In the genomic region with DNA sequence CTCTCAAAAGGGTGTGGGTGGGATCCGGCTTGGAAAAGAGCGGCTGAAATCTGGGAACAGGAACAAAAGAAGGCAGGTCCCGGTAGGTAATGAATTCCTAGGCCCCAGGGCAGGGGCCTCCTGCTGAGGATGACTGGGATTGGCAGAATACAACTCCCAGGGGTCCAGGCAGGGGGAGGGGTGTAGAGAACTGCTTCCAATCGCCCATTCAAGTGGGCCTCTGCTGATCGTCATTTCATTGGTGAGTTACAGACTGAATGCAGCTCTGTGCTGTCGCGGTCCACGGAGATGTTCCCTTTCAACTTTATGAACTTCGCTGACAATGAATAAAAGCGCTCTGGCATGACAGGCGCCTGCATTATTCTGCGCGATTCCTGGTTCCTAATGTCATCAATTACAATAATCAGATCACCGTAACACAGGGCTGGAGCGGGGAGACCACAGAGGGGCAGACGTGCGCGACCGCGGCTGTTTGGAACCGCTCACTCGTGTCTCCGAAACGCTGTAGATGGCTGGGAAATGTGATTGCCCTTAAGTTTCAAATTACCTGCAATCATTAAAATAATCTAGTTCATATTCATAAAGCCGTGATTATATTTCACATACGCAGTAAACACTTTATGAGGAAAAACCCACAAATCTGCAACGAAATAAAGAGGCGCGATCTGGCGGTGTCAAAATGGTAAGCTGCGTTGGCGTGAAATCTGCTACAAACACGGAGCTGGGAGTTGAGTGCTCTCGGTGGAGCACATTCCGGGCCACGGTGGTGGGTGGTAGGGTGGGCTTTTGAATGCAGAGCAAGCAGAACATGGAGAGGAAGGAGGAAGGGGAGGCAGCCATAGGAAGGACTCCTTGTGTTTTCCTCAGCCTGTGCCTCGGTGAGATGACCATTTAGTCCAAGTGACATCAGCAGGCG, we compare ENCODE assay signal across 10 mouse cellular contexts.
DNase-seq lines count a peak whose midpoint lies in the region; ATAC-seq and TF ChIP-seq lines count a peak whose summit lies in the region.
"Had no signal": no experiment of that assay in that cellular context is flagged by ENCODE, and none has a peak within 500 bp of the region (broad histone marks: within the 10 kb centered on the region; RNA-seq: fewer than 3 reads in every experiment).

No protein-coding gene starts in this region.

- H3K27ac ChIP-seq in kidney, postnatal 0 days: no peak overlapping the region
- no peak overlapping the region for H3K27ac ChIP-seq in embryonic facial prominence, embryonic 11.5 days (replicated peaks; ENCODE audit: low read depth, low read length)
- H3K27ac ChIP-seq in hindbrain, postnatal 0 days: no peak overlapping the region
- H3K27ac ChIP-seq in neural tube, embryonic 15.5 days (replicated peaks): peak overlapping the region; percentile 54
- H3K27ac ChIP-seq: lung, embryonic 15.5 days had no signal

- H3K27me3 ChIP-seq in kidney, postnatal 0 days (ENCODE audit: insufficient read depth, low read length): no peaks in the 10 kb centered on the region; the same call in 1 of the 2 replicates
- peaks cover 12% of the 10 kb centered on the region for H3K27me3 ChIP-seq in embryonic facial prominence, embryonic 11.5 days (ENCODE audit: control insufficient read depth, insufficient read depth, low read length)
- peaks cover 9% of the 10 kb centered on the region; the same call in 1 of the 2 replicates for H3K27me3 ChIP-seq in hindbrain, postnatal 0 days (ENCODE audit: insufficient read depth, low read length)
- H3K27me3 ChIP-seq in neural tube, embryonic 15.5 days (replicated peaks): peaks cover 36% of the 10 kb centered on the region

- H3K9me3 ChIP-seq in kidney, postnatal 0 days (replicated peaks; ENCODE audit: low read length): no peaks in the 10 kb centered on the region
- no peaks in the 10 kb centered on the region for H3K9me3 ChIP-seq in embryonic facial prominence, embryonic 11.5 days (replicated peaks; ENCODE audit: control insufficient read depth, low read length)
- no peaks in the 10 kb centered on the region for H3K9me3 ChIP-seq in hindbrain, postnatal 0 days (ENCODE audit: low read length)
- H3K9me3 ChIP-seq in neural tube, embryonic 15.5 days (replicated peaks): no peaks in the 10 kb centered on the region
- H3K9me3 ChIP-seq: lung, embryonic 15.5 days had no signal

- H3K4me2 ChIP-seq in kidney, postnatal 0 days (ENCODE audit: low read length): peak overlapping the region; percentile 44
- peak overlapping the region; percentile 39 for H3K4me2 ChIP-seq in embryonic facial prominence, embryonic 11.5 days (ENCODE audit: low read depth, low read length)
- peak overlapping the region; percentile 45 for H3K4me2 ChIP-seq in hindbrain, postnatal 0 days (ENCODE audit: low read depth, low read length)
- H3K4me2 ChIP-seq in neural tube, embryonic 15.5 days: peak overlapping the region; percentile 51
- H3K4me2 ChIP-seq: lung, embryonic 15.5 days had no signal

- no peak for ATAC-seq in kidney, postnatal 0 days (replicated peaks; ENCODE audit: low FRiP score, low read depth)
- peak; percentile 51; the same call in 1 of the 2 replicates for ATAC-seq in embryonic facial prominence, embryonic 11.5 days (replicated peaks; ENCODE audit: insufficient number of reproducible peaks, low FRiP score, low TSS enrichment, low read depth)
- no peak for ATAC-seq in hindbrain, postnatal 0 days
- ATAC-seq in neural tube, embryonic 15.5 days (ENCODE audit: low FRiP score): peak; percentile 75

- DNase-seq in kidney, postnatal 0 days (ENCODE audit: low spot score): no peak
- no peak for DNase-seq in kidney, postnatal 36 days
- DNase-seq in embryonic facial prominence, embryonic 11.5 days (ENCODE audit: low spot score): peak; percentile 73
- DNase-seq in hindbrain, postnatal 0 days (ENCODE audit: low spot score): peak; percentile 46
- no peak for DNase-seq in gastrocnemius, postnatal 25 days
- DNase-seq in adrenal gland, adult 2 months: no peak
- DNase-seq in adrenal gland, postnatal 4 days (ENCODE audit: low spot score in 2 of 2): no peak
- DNase-seq: kidney, adult 2 months had no signal

- 6% methylated on average over 38 of the region's 38 CpGs for WGBS in kidney, postnatal 0 days
- 4% methylated on average over 38 of the region's 38 CpGs for WGBS in embryonic facial prominence, embryonic 11.5 days
- WGBS in hindbrain, postnatal 0 days: 6% methylated on average over 38 of the region's 38 CpGs
- 5% methylated on average over 38 of the region's 38 CpGs for WGBS in neural tube, embryonic 15.5 days

- no peaks in the 10 kb centered on the region for H3K36me3 ChIP-seq in kidney, postnatal 0 days (ENCODE audit: insufficient read depth, low read length)
- no peaks in the 10 kb centered on the region for H3K36me3 ChIP-seq in embryonic facial prominence, embryonic 11.5 days (replicated peaks; ENCODE audit: control insufficient read depth, insufficient read depth, low read depth, low read length)
- no peaks in the 10 kb centered on the region for H3K36me3 ChIP-seq in hindbrain, postnatal 0 days (ENCODE audit: insufficient read depth, low read length)
- H3K36me3 ChIP-seq in neural tube, embryonic 15.5 days: no peaks in the 10 kb centered on the region
- H3K36me3 ChIP-seq: lung, embryonic 15.5 days had no signal

- peaks cover 7% of the 10 kb centered on the region; the same call in 1 of the 2 replicates for H3K4me1 ChIP-seq in kidney, postnatal 0 days (replicated peaks; ENCODE audit: insufficient read depth, low read length)
- peaks cover 4% of the 10 kb centered on the region for H3K4me1 ChIP-seq in embryonic facial prominence, embryonic 11.5 days (ENCODE audit: control insufficient read depth, insufficient read depth, low read length)
- no peaks in the 10 kb centered on the region; the same call in 1 of the 2 replicates for H3K4me1 ChIP-seq in hindbrain, postnatal 0 days (ENCODE audit: insufficient read depth, low read length)
- H3K4me1 ChIP-seq in neural tube, embryonic 15.5 days: peaks cover 37% of the 10 kb centered on the region
- H3K4me1 ChIP-seq: lung, embryonic 15.5 days had no signal

- H3K9ac ChIP-seq in kidney, postnatal 0 days (ENCODE audit: low read depth, low read length): no peak overlapping the region
- H3K9ac ChIP-seq in embryonic facial prominence, embryonic 11.5 days (replicated peaks; ENCODE audit: low read length): no peak overlapping the region
- no peak overlapping the region for H3K9ac ChIP-seq in hindbrain, postnatal 0 days (replicated peaks; ENCODE audit: low read length)
- peak overlapping the region; percentile 17; the same call in 1 of the 2 replicates for H3K9ac ChIP-seq in neural tube, embryonic 15.5 days (replicated peaks)
- H3K9ac ChIP-seq: lung, embryonic 15.5 days had no signal

- no peak for TF ChIP-seq CTCF in kidney, postnatal 0 days (IDR thresholded peaks at IDR 0.05; ENCODE audit: low read depth)
- TF ChIP-seq CTCF in hindbrain, postnatal 0 days (IDR thresholded peaks at IDR 0.05; ENCODE audit: low read depth): peak; percentile 25

- H3K4me3 ChIP-seq in kidney, postnatal 0 days (replicated peaks; ENCODE audit: low read depth, low read length): 0 out of 2 replicates have a peak overlapping the region, but pooled peaks have one; percentile 4
- 0 out of 2 replicates have a peak overlapping the region, but pooled peaks have one; percentile 8 for H3K4me3 ChIP-seq in embryonic facial prominence, embryonic 11.5 days (ENCODE audit: low read depth, low read length)
- H3K4me3 ChIP-seq in hindbrain, postnatal 0 days (ENCODE audit: low read length): peak overlapping the region; percentile 19
- H3K4me3 ChIP-seq in neural tube, embryonic 15.5 days (replicated peaks): peak overlapping the region; percentile 24
- H3K4me3 ChIP-seq: lung, embryonic 15.5 days had no signal

Comparison
In these comparisons a context has a peak if more than half of its experiments do, and no peak if none do; other contexts are left out.
1. ATAC-seq: peak in embryonic facial prominence, embryonic 11.5 days (single experiment) and neural tube, embryonic 15.5 days (single experiment); none in kidney, postnatal 0 days (single experiment) and hindbrain, postnatal 0 days (single experiment).
2. DNase-seq: peak in embryonic facial prominence, embryonic 11.5 days (single experiment) and hindbrain, postnatal 0 days (single experiment); none in kidney, postnatal 0 days (single experiment), kidney, postnatal 36 days (0 of 2), gastrocnemius, postnatal 25 days (single experiment), adrenal gland, adult 2 months (single experiment) and adrenal gland, postnatal 4 days (0 of 2).
3. Peak in every context shown above with its lines, with median percentiles within 50 percentile points of each other: H3K4me2 ChIP-seq and H3K4me3 ChIP-seq.